Mouse (Mus musculus) forebrain, embryonic 14.5 days (tissue): Measurements from ENCODE around the gene Gngt2. TPM values are rescaled to one million over a fixed set of nuclear protein-coding genes. Genes with fewer than 3 reads are reported as not detected.
"Not testable (repeated sequence)": the region's sequence is repeated elsewhere in the genome, so short reads cannot be mapped to it uniquely, and the experiment has no call there.

Experiments used
- ATAC-seq: fragments of 200-750 bp; cut with Nextera tagmentation; 2 replicates; pipeline ENCODE4 v1.8.0; 2017; ENCODE audit warnings: mild to moderate bottlenecking, moderate library complexity
- DNase-seq: peaks from one replicate; pipeline ENCODE4 v3.0.0-alpha.2; 2015; ENCODE audit warnings: low spot score
- H3K27ac ChIP-seq: fragments of 300-500 bp; sonication (generic); 2 replicates; pipeline ENCODE4 v1.5.1; 2014; ENCODE audit warnings: low read depth, mild to moderate bottlenecking, control low read depth, low read length, moderate library complexity
- H3K27me3 ChIP-seq: fragments of 300-500 bp; sonication (generic); replicated peaks from 2 replicates; pipeline ENCODE4 v1.6.1; 2014; ENCODE audit warnings: low read length, control low read depth, mixed read lengths; ENCODE audit not compliant: control insufficient read depth, insufficient read depth
- H3K36me3 ChIP-seq: fragments of 300-500 bp; sonication (generic); 2 replicates; pipeline ENCODE4 v1.6.1; 2014; ENCODE audit warnings: low read length, control low read depth; ENCODE audit not compliant: control insufficient read depth, insufficient read depth
- H3K4me1 ChIP-seq: fragments of 300-500 bp; sonication (generic); 2 replicates; pipeline ENCODE4 v1.6.1; 2014; ENCODE audit warnings: antibody characterized with exemption, low read length, control low read depth; ENCODE audit not compliant: control insufficient read depth, insufficient read depth
- H3K4me2 ChIP-seq: fragments of 300-500 bp; sonication (generic); 2 replicates; pipeline ENCODE4 v1.6.1; 2014; ENCODE audit warnings: mild to moderate bottlenecking, control low read depth, low read length
- H3K4me3 ChIP-seq: fragments of 300-500 bp; sonication (generic); 2 replicates; pipeline ENCODE4 v1.5.1; 2014; ENCODE audit warnings: low read depth, low read length, control low read depth
- H3K9ac ChIP-seq: fragments of 300-500 bp; sonication (generic); 2 replicates; pipeline ENCODE4 v1.6.1; 2014; ENCODE audit warnings: mild to moderate bottlenecking, low read length, control low read depth, moderate library complexity
- H3K9me3 ChIP-seq: fragments of 300-500 bp; sonication (generic); replicated peaks from 2 replicates; pipeline ENCODE4 v1.6.1; 2016; ENCODE audit warnings: low read length, control low read depth, mixed read lengths; ENCODE audit not compliant: control insufficient read depth
- WGBS: fragments of 180-500 bp; shearing (Covaris S2); extraction: QIAGEN DNeasy Blood & Tissue Kit; methylation state at CpG from one replicate; pipeline ENCODE4 v1.1.7; 2014; 5-methylcytosine and 5-hydroxymethylcytosine counted together
- polyA plus RNA-seq: library from polyadenylated mRNA; unstranded; fragments of >200 nt; fragmentation: Nextera tagmentation; extraction: Ambion mirVana; gene quantifications from 2 replicates; pipeline ENCODE4 v1.2.1, GENCODE M21; 2014

Gngt2 gene
- polyA plus RNA-seq, 1 experiment from 2014 or later = 2.7 TPM

- under 1% methylated on average over 58 of the region's 58 CpGs for WGBS
- no peaks in the 10 kb centered on the region for H3K9me3 ChIP-seq
- H3K4me1 ChIP-seq = peaks cover 12% of the 10 kb centered on the region
- H3K27me3 ChIP-seq = no peaks in the 10 kb centered on the region
- H3K4me2 ChIP-seq = peak overlapping the region; percentile 70
- no peaks in the 10 kb centered on the region for H3K36me3 ChIP-seq
- H3K9ac ChIP-seq = peak overlapping the region; percentile 66
- H3K4me3 ChIP-seq = peak overlapping the region; percentile 70
- DNase-seq = peak; percentile 99
- peak; percentile 99 for ATAC-seq
- peak overlapping the region; percentile 85 for H3K27ac ChIP-seq
Measured at GRCm38 (mm10) chr11:95858528-95859467, 21.8 kb downstream of the Gngt2 start.

- H3K27ac ChIP-seq = peak overlapping the region; percentile 40
- peak overlapping the region; percentile 70 for H3K4me2 ChIP-seq
- DNase-seq (peak; percentile 82), ATAC-seq (peak; percentile 61)
- peak overlapping the region; percentile 64 for H3K9ac ChIP-seq
- H3K4me1 ChIP-seq = peaks cover 12% of the 10 kb centered on the region
- H3K9me3 ChIP-seq = no peaks in the 10 kb centered on the region
- no peaks in the 10 kb centered on the region for H3K36me3 ChIP-seq
- H3K4me3 ChIP-seq = peak overlapping the region; percentile 70
- under 1% methylated on average over 35 of the region's 35 CpGs for WGBS
- H3K27me3 ChIP-seq = no peaks in the 10 kb centered on the region
Measured at GRCm38 (mm10) chr11:95859468-95859855, 22.4 kb downstream of the Gngt2 start.

DNA sequence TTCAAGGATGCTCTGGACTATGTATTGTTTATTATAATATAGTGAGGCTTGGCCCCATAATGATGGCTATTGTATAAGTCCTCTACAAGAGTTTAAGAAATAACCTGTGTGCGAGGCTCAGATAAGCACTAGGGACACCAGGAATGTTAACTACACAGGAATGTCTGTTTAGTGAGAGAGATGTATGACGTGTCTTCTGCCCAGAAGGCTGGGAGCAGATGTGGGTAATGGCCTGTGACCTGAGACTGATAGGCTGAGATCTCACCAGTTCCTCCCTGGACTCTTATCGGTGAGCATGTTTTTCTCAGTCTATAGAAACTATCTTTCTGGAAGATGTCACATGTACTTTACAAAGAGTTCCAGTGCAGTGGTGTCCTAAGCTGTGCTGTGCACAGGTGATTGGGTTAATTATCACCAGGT lies 23.1 kb downstream of the Gngt2 start:
- 38% methylated on average over 3 of the region's 3 CpGs for WGBS
- H3K4me3 ChIP-seq = peak overlapping the region; percentile 70

DNA sequence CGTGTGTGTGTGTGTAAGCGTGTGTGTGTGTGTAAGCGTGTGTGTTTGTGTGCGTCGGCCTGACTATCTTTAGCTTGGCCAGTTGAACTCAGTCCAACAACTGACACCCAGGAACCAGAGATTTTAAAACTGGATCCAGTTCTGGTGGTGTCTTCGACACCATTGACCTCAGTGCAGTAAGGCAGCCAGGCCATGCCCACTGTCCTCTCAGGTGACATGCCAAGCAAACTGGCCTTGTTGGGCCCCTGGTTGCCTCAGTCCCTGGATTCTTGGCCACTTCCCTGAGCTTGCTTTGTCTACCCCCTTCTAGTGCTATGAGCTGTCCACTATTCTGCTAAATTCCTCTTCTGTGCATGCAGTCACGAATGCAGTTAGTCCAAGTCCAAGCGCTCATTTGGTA lies 24.4 kb downstream of the Gngt2 start:
- Histone ChIP-seq H3K9ac (no peak overlapping the region), H3K4me3 (no peak overlapping the region), H3K27ac (no peak overlapping the region), H3K36me3 (no peaks in the 10 kb centered on the region), H3K4me2 (no peak overlapping the region), H3K9me3 (no peaks in the 10 kb centered on the region), H3K27me3 (no peaks in the 10 kb centered on the region), H3K4me1 (peaks cover 12% of the 10 kb centered on the region)
- WGBS = 94% methylated on average over 8 of the region's 8 CpGs
- ATAC-seq = no peak
- no peak for DNase-seq

More for the DNA sequence above, 23.1 kb downstream of the Gngt2 start:
- H3K9ac ChIP-seq = peak overlapping the region; percentile 64
- H3K4me2 ChIP-seq = peak overlapping the region; percentile 70
- ATAC-seq = no peak
- H3K9me3 ChIP-seq = no peaks in the 10 kb centered on the region
- no peaks in the 10 kb centered on the region for H3K27me3 ChIP-seq
- H3K36me3 ChIP-seq = no peaks in the 10 kb centered on the region
- peaks cover 12% of the 10 kb centered on the region for H3K4me1 ChIP-seq
- no peak overlapping the region for H3K27ac ChIP-seq
- DNase-seq = no peak

GRCm38 (mm10) chr11:95869442-95869841 lies 32.4 kb downstream of the Gngt2 start:
- DNase-seq (no peak), ATAC-seq (no peak)
- no peak overlapping the region for H3K4me2 ChIP-seq
- no peaks in the 10 kb centered on the region for H3K9me3 ChIP-seq
- H3K27me3 ChIP-seq = no peaks in the 10 kb centered on the region
- no peak overlapping the region for H3K4me3 ChIP-seq
- WGBS = 87% methylated on average over 4 of the region's 4 CpGs
- no peaks in the 10 kb centered on the region for H3K36me3 ChIP-seq
- H3K27ac ChIP-seq = no peak overlapping the region
- H3K9ac ChIP-seq = no peak overlapping the region
- H3K4me1 ChIP-seq = no peaks in the 10 kb centered on the region

DNA sequence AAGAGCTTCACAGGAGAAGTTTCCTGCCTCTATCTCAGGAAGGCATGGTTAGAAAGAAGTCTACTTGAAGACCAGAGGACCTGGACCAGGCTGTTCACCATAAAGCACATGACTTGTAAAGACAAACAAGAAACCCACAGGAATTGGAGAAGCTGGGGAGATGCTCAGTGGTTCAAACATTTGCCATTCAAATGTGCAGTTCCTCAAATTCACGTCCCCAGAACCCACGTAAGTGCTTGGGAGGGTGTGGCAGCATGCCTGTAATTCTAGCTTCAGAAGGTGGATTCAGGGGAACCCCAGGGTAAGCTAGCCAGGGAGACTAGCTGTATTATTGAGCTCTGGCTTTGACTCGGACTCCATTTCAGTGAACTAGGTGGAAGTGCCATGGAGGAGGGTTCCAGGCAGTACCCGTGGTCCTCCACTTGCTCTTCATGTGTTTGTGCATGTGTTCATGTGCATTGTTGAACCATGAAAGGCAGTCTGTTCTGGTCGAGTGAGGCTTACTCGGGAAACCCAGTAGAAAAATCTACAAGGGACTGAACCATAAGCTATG lies 33.0 kb downstream of the Gngt2 start:
- ATAC-seq (no peak), DNase-seq (no peak)
- no peak overlapping the region for H3K4me2 ChIP-seq
- H3K9ac ChIP-seq = no peak overlapping the region
- H3K9me3 ChIP-seq = no peaks in the 10 kb centered on the region
- H3K4me1 ChIP-seq = no peaks in the 10 kb centered on the region
- H3K27me3 ChIP-seq = no peaks in the 10 kb centered on the region
- WGBS = 73% methylated on average over 6 of the region's 6 CpGs
- H3K27ac ChIP-seq = no peak overlapping the region
- no peak overlapping the region for H3K4me3 ChIP-seq
- no peaks in the 10 kb centered on the region for H3K36me3 ChIP-seq

DNA sequence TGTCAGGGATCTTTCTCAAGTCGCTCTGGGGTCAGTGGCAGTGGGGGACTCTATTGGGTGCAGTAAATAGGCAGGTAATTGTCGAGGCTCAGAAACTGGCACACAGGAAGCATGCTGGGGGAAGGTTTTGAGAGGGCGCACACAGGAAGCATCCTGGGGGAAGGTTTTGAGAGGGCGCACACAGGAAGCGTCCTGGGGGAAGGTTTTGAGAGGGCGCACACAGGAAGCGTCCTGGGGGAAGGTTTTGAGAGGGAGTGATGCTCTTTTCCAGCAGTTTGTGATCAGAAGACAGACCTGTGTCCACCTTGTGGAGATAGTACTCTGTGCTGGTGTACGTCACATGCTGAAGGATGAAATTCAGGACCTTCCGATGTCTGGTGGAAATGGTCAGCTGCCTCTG lies 38.8 kb downstream of the Gngt2 start:
- no peaks in the 10 kb centered on the region for H3K36me3 ChIP-seq
- H3K9ac ChIP-seq = no peak overlapping the region
- WGBS = 21% methylated on average over 9 of the region's 9 CpGs
- H3K9me3 ChIP-seq = no peaks in the 10 kb centered on the region
- DNase-seq = no peak
- H3K4me1 ChIP-seq = no peaks in the 10 kb centered on the region
- ATAC-seq = no peak
- H3K27me3 ChIP-seq = no peaks in the 10 kb centered on the region
- H3K4me2 ChIP-seq = no peak overlapping the region
- no peak overlapping the region for H3K27ac ChIP-seq
- H3K4me3 ChIP-seq = no peak overlapping the region

DNA sequence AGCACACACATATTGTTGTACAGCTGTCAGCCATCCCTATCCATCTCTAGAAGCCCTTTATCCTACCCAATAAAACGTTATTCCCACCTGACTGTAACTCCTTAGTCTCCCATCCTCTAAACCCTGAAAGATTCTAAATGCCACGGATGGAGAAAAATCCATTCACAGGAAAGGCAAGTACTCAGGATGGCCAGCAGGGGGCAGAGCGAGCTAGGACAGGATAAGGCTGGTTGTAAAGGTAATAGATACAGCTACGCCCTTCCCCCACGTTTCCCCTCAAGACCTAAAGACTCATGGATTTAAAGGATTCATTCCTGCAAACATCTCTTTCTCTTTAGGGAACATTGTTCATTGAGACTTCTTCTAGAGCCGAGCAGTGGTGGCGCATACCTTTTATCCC lies 39.3 kb downstream of the Gngt2 start:
- H3K4me2 ChIP-seq = no peak overlapping the region
- no peaks in the 10 kb centered on the region for H3K27me3 ChIP-seq
- 14% methylated on average over 7 of the region's 7 CpGs for WGBS

DNA sequence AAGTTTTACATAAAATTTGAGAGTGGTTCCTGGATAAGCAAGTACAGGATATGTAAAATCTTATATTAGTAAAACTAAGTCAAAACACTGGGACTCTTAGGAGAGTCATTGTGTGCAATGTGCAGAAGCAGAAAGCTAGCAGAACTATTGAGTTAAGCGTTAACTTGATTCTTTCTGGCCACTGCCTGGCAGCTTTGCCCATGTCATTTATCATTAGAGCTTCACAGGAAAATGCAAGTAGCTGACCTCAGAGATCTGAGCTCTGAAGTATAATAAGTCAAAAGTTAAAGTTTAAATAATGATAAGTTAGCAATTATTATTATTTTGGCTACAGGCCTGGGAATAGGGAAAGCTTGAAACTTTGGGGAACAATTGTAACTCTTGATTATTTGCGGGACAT lies 42.8 kb downstream of the Gngt2 start:
- H3K9ac ChIP-seq, H3K4me3 ChIP-seq, H3K36me3 ChIP-seq, H3K9me3 ChIP-seq, H3K4me2 ChIP-seq, DNase-seq, ATAC-seq, H3K27me3 ChIP-seq, H3K4me1 ChIP-seq, H3K27ac ChIP-seq: not testable (repeated sequence)
- 85% methylated on average over 2 of the region's 2 CpGs for WGBS

More for the DNA sequence above, 39.3 kb downstream of the Gngt2 start:
- peak; percentile 79 for DNase-seq
- H3K4me3 ChIP-seq = no peak overlapping the region
- H3K4me1 ChIP-seq = no peaks in the 10 kb centered on the region
- no peaks in the 10 kb centered on the region for H3K36me3 ChIP-seq
- H3K9me3 ChIP-seq = no peaks in the 10 kb centered on the region
- no peak overlapping the region for H3K9ac ChIP-seq
- no peak for ATAC-seq
- no peak overlapping the region for H3K27ac ChIP-seq
